Mouse (Mus musculus): ENCODE results near the gene Sik2. TPM values are rescaled to one million over a fixed set of nuclear protein-coding genes. Genes with fewer than 3 reads are reported as not detected.

Gene Sik2
- polyA plus RNA-seq, 1 experiment from 2014 or later = 9.8 TPM

Other genes starting within 250 kb of the Sik2 start
- 8.5 and 10.3 TPM in 2 replicates for gene Fdxacb1, start 240.8 kb downstream of the Sik2 start, polyA plus RNA-seq (2015; fragmentation: Nextera tagmentation; extraction: Ambion mirVana)
- 14.3 and 14.4 TPM in 2 replicates for gene Alg9, start 234.1 kb downstream of the Sik2 start, polyA plus RNA-seq (2015; fragmentation: Nextera tagmentation; extraction: Ambion mirVana)
- 17.4 and 18.6 TPM in 2 replicates for gene 1110032A03Rik, start 233.6 kb downstream of the Sik2 start, polyA plus RNA-seq (2015; fragmentation: Nextera tagmentation; extraction: Ambion mirVana)
- 68.8 and 70.2 TPM in 2 replicates for gene Ppp2r1b, start 163.8 kb downstream of the Sik2 start, polyA plus RNA-seq (2015; fragmentation: Nextera tagmentation; extraction: Ambion mirVana)
- not detected in 2 replicates for gene Btg4, start 51.8 kb upstream of the Sik2 start, polyA plus RNA-seq (2015; fragmentation: Nextera tagmentation; extraction: Ambion mirVana)
- gene Layn, start 68.0 kb upstream of the Sik2 start, polyA plus RNA-seq (2015; fragmentation: Nextera tagmentation; extraction: Ambion mirVana) = 1.7 and 1.8 TPM in 2 replicates
- not detected in 2 replicates for gene 4833427G06Rik, start 93.0 kb upstream of the Sik2 start, polyA plus RNA-seq (2015; fragmentation: Nextera tagmentation; extraction: Ambion mirVana)
- not detected in 2 replicates for gene Gm32742, start 156.4 kb upstream of the Sik2 start, polyA plus RNA-seq (2015; fragmentation: Nextera tagmentation; extraction: Ambion mirVana)
- 1.3 and 1.5 TPM in 2 replicates for gene Pou2af1, start 204.6 kb upstream of the Sik2 start, polyA plus RNA-seq (2015; fragmentation: Nextera tagmentation; extraction: Ambion mirVana)